Mouse (Mus musculus) testis, adult 2 months (tissue): ENCODE measurements at regions not wholly inside any gene's neighbourhood (a gene's known extent, or its start where the extent isn't known, plus 50 kb on each side); places are given as distances from the start of the nearest gene placed in this dataset.

ENCODE experiments used
- H3K27ac ChIP-seq: fragments of 200-500 bp; 2 replicates; pipeline ENCODE4 v1.5.1; 2012; ENCODE audit warnings: low read depth, low read length; ENCODE audit not compliant: control insufficient read depth, insufficient read depth
- H3K27me3 ChIP-seq: fragments of 200-500 bp; 2 replicates; pipeline ENCODE4 v1.6.1; 2012; ENCODE audit warnings: mild to moderate bottlenecking, low read length, moderate library complexity; ENCODE audit not compliant: control insufficient read depth, insufficient read depth
- H3K36me3 ChIP-seq: fragments of 200-500 bp; 2 replicates; pipeline ENCODE4 v1.6.1; 2012; ENCODE audit warnings: mild to moderate bottlenecking, low read length; ENCODE audit not compliant: control insufficient read depth, insufficient read depth
- H3K4me1 ChIP-seq: fragments of 200-500 bp; 2 replicates; pipeline ENCODE4 v1.6.1; 2012; ENCODE audit warnings: low read length; ENCODE audit not compliant: control insufficient read depth, insufficient read depth
- H3K4me3 ChIP-seq: fragments of 200-500 bp; 2 replicates; pipeline ENCODE4 v1.5.1; 2012; ENCODE audit warnings: low read depth, mild to moderate bottlenecking, low read length, moderate library complexity, mixed read lengths; ENCODE audit not compliant: control insufficient read depth
- CTCF ChIP-seq: fragments of 200-500 bp; IDR thresholded peaks from 2 replicates; pipeline ENCODE4 v1.5.1; 2012; ENCODE audit warnings: low read depth, mild to moderate bottlenecking, inconsistent platforms, low read length, moderate library complexity; ENCODE audit not compliant: control insufficient read depth, insufficient read depth, insufficient replicate concordance
- POLR2A ChIP-seq: fragments of 200-500 bp; IDR thresholded peaks from 2 replicates; pipeline ENCODE4 v1.6.1; 2012; ENCODE audit warnings: low read depth, mild to moderate bottlenecking, inconsistent platforms, low read length, moderate library complexity; ENCODE audit not compliant: control insufficient read depth

DNA sequence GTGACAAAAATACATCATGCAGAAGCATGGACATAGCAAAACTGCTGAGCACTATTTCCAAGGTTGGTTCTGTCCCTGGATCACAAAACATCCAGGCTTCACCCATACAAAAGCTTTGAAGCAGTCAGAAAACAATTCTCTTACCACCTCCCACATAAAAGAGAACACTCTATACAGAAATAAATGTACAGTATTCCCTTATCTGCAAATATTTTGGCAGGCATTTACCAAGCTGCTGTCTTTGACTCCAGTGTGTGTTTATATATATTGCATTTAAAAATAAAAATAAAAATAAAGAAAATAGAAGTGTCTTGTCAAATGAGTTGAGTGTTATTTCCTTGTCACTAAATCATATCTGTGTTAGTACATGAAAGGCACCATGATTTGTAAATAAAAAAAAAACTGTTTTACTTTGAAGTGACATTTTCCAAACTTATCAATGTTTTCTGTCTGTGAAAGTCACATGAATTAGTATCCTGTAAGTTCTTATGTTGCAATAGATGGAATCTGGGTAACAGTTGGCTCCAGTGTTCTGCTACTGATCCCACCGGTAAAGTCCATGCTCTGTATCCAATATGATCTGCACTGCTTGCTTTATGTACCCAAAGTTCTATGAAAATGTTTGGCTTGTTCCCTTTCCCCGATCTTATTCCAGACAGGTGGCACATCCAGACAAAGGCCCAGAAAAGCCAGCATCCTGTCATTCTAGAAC lies 59.9 kb upstream of the Cd93 start:
- no peak overlapping the region for H3K27ac ChIP-seq
- no peak for TF ChIP-seq POLR2A
- no peak for TF ChIP-seq CTCF
- no peaks in the 10 kb centered on the region for H3K36me3 ChIP-seq

DNA sequence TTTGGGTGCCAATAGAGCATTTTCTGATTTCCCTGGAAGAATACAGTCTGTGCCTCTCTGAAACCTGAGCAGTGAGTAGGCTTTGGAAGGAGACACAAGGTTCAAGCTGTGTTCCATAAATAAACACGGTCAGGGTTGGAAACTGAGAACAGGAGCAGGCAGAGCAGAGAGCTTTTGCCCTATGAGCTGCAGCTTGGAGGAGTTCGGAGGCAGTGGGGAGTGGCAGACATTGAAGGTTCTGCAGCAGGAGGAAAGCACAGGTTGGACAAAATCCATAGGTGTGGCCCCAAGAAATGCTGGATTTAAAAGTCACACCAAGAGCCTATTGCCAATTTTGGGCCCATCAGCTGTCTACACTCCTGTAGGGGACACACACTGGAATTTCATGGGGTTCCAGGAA lies 59.0 kb upstream of the Cd93 start:
- TF ChIP-seq POLR2A: no peak
- TF ChIP-seq CTCF: no peak
- no peaks in the 10 kb centered on the region for H3K4me1 ChIP-seq

More for the DNA sequence above, 59.9 kb upstream of the Cd93 start:
- H3K4me3 ChIP-seq: no peak overlapping the region
- H3K4me1 ChIP-seq: no peaks in the 10 kb centered on the region
- H3K27me3 ChIP-seq: no peaks in the 10 kb centered on the region

DNA sequence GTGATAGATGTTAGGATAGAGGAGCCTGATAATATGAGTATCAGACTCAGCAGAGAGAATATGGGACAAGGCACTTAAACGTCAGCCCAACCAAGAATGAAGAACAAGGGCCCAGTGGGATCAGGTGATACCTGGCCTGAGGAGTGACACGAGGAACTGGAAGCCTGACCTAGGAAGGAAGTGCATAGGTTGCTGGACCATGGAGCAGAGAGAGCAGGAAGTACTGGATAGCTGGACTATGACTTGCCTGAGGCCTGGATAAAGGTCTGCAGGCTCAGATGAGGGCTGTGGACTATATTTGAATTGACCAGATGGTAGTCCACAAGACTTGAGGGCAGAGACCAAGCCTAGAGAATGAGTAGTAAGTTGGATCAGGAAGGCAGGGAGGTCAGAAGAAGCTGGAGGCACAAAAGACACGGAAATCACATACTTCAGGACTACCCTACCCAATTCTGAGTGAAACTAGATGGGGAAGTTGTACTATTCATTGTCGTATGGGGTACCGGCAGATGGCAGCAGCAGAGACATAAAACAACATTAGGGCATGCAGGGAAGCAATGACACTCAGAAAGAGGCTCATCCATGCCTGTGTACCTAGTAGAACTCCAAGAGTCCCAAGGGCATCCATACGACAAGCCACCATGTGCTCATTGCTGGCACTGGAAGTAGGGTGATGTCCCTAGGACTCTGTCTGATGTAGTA lies 57.0 kb upstream of the Cd93 start:
- Histone ChIP-seq H3K36me3 (no peaks in the 10 kb centered on the region), H3K27ac (no peak overlapping the region), H3K4me1 (no peaks in the 10 kb centered on the region), H3K4me3 (no peak overlapping the region), H3K27me3 (no peaks in the 10 kb centered on the region)
- no peak for TF ChIP-seq POLR2A
- no peak for TF ChIP-seq CTCF

More for the DNA sequence above, 59.0 kb upstream of the Cd93 start:
- no peak overlapping the region for H3K27ac ChIP-seq
- H3K36me3 ChIP-seq: no peaks in the 10 kb centered on the region
- no peaks in the 10 kb centered on the region for H3K27me3 ChIP-seq
- no peak overlapping the region for H3K4me3 ChIP-seq

DNA sequence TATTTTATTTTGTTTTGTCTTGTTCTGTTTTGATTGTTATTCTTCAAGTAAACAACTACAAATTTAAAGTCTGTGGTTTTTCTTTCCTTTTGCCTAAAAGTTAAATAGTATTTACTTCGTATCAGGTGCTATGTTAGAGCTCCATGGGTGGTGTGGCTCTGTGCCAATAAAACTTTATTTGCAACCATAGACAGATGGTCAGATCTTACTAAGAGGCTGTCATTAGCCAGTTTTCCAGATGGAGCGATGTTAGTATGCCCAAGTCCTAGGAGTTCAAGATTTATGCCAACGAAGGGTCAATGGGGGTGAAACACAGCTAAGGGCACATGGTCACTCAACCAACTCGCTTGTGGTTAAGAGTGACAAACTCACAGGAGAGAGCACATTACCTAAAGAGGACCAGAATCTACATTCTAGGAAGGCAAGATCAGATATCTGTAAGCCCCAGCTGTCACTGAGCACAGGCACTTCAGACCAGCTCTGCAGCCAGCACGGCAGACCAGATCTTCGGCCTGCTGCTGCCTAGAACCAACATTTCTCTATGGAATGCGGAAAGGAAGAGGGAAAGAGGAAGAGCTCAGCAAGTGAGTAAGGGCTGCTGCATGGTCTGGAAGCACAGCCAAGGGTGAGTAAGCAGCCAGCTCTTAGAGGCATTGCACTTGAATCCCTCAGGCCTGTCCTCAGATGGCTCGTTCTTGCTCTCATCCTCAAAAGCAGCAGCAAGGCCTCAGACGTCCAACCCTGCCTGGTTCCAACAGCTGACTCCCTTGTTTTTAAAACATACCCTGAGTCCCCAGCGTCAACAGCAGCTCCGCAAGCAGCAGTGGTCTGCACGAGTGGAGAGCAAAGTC lies 54.3 kb upstream of the Cd93 start:
- H3K4me1 ChIP-seq: no peaks in the 10 kb centered on the region
- TF ChIP-seq POLR2A (no peak), CTCF (no peak)
- no peak overlapping the region for H3K4me3 ChIP-seq
- H3K36me3 ChIP-seq: no peaks in the 10 kb centered on the region
- no peaks in the 10 kb centered on the region for H3K27me3 ChIP-seq
- no peak overlapping the region for H3K27ac ChIP-seq

DNA sequence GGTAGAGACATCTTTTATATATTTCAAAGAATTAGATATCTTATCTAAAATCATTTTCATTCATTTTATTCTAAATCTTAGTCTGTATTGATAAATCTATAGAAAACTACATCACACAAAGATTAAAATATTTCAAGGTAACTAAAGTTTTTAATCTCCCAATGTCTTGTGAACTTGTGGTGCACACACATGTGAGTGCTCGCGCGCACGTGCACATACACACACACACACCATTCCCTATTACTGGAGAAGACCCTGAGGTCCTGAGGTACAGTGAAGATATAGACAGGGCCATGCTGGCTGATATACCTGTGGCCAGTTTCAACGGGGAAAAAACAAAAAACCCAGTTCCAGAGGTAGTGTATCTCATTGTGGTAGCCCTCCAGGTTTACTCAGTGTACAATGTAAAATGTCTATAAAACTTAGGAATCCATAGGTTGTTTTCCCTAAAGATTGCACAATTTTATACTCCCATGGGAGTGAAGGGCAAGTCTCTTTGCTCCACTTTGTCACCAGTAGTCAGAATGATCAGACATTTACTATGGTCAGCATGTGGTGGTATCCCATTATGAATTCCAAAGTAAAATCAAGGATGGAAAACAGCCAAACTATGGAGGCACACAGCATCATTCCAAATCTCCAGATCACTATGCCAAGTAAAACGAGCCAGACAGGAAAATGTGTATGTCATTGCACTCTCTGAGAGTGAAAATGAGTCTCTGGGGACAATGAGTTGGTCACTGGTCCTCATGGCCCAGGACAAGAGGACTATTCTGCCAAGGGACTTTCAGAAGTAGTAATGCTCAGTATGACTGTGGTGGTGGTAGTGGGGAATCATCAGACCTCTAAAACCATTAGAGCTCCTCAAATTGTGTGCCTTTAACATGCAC lies 53.0 kb upstream of the Cd93 start:
- Histone ChIP-seq H3K27ac (no peak overlapping the region), H3K27me3 (no peaks in the 10 kb centered on the region), H3K4me1 (no peaks in the 10 kb centered on the region), H3K4me3 (no peak overlapping the region), H3K36me3 (no peaks in the 10 kb centered on the region)
- TF ChIP-seq CTCF (no peak), POLR2A (no peak)

DNA sequence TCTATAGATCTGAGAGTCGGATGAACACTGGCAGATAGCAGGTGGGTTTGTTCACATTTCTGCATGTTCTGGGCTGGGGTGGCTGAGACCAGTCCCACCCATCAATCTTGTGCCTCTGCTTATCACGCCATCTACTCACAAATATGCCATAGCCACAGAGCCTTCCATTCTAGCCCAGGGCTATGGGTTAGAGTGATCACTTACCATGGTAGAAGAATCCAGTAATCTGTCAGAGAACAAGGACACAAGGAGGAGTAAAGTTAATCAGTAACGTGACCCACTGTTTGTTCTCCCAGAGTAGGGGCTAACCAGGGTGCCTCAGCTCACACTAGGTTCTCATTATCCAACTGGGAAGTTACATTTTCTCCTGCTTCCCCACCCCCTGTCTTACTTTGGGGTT lies 52.1 kb upstream of the Cd93 start:
- H3K27me3 ChIP-seq: no peaks in the 10 kb centered on the region
- H3K36me3 ChIP-seq: no peaks in the 10 kb centered on the region

More for the DNA sequence above, 52.1 kb upstream of the Cd93 start:
- no peak overlapping the region for H3K4me3 ChIP-seq
- TF ChIP-seq CTCF: no peak
- H3K27ac ChIP-seq: no peak overlapping the region
- no peaks in the 10 kb centered on the region for H3K4me1 ChIP-seq
